Mouse (Mus musculus): ENCODE results near the gene Vasp. TPM values are rescaled to one million over a fixed set of nuclear protein-coding genes. Genes with fewer than 3 reads are reported as not detected.

The Vasp gene
- total and polyA plus RNA-seq, 3 experiments: 146 to 560 (median 239) TPM

DNA sequence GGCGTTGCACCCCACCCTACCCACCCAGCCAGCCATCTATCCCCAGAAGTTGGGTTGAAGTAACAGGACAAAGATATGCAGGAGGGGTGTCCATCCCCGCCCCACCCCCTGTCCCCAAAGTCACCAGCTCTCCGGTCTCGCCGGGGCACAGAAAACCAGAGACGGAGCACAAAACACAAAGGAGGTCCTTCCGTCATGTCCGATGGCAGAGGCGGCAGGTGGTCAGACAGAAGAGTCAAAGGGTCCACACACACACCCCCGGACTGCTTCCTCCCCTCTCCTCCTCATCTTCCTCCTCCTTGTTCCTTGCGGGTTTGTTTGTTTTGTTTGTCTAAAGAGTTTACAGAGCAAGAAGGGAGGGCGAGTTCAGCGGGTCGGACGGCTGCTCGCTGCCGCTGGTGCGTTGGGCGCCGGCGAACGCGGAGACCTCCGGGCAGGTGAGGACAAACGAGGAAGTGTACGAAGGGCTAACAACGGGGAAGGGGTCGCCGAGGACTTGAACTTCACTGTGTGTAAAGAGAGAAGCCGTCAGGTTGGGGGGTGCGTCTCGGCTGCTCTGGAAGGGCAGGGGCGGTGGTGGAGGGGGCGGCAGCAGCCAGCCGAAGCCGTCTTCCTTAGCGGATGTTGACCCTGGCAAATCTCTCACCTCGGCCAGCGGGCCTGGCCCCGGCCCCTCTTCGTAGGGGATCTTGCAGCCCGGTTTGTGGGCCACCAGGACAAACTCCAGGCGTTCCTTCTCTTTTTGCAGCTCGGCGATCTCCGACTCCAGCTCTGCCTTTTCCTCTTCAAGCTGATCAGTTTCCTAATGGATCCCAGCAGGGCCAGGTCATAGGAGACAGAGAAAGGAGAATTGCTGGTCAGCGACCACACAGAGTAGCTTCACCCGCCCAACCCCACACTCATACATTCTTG lies 33.1 kb upstream of the Vasp start:
- Histone ChIP-seq H3K27me3 (ENCODE audit: insufficient read depth, low read length) (peaks cover 35% of the 10 kb centered on the region), H3K36me3 (replicated peaks) (no peaks in the 10 kb centered on the region), H3K4me3 (ENCODE audit: low read depth, low read length) (no peak overlapping the region), H3K4me1 (ENCODE audit: insufficient read depth, low read depth, low read length) (peaks cover 57% of the 10 kb centered on the region), H3K9me3 (replicated peaks) (no peaks in the 10 kb centered on the region)
- no peak for ATAC-seq (ENCODE audit: extremely low read depth, insufficient number of reproducible peaks, low FRiP score, poor library complexity, severe bottlenecking)
- no peak for DNase-seq (ENCODE audit: low spot score)
- TF ChIP-seq TAL1 (conservative IDR thresholded peaks at IDR 0.05; ENCODE audit: low read depth, low read length) (no peak), POLR2AphosphoS5 (IDR thresholded peaks at IDR 0.05; ENCODE audit: insufficient replicate concordance, low read depth, low read length) (no peak), GATA2 (IDR thresholded peaks at IDR 0.05; ENCODE audit: borderline replicate concordance, low read depth, low read length) (no peak), CTCF (IDR thresholded peaks at IDR 0.05; ENCODE audit: low read depth, low read length) (no peak), GATA1 (IDR thresholded peaks at IDR 0.05; ENCODE audit: borderline replicate concordance, low read length) (no peak)

DNA sequence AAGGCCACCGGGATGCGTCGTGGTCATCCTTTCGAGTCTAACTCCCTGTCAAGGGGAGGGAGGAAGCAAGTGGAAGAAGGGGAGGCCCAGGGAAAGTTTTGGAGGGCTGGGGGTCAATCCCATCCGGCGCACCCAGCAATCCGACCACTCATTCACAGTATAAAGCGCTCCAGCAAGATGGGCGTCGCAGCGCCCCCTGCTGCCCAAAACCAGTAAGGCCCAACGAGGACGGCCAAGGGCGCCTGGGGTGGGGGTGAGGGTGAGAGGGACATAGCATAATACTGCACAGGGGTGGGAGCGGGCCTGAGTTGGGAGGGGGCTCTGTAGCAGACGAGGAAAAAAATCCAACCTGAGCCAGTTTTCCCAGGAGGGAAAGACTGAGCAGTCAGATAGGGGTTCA lies 32.2 kb upstream of the Vasp start:
- no peaks in the 10 kb centered on the region for H3K9me3 ChIP-seq (replicated peaks)
- DNase-seq (ENCODE audit: low spot score) (no peak), ATAC-seq (ENCODE audit: extremely low read depth, insufficient number of reproducible peaks, low FRiP score, poor library complexity, severe bottlenecking) (no peak)
- TF ChIP-seq GATA1 (IDR thresholded peaks at IDR 0.05; ENCODE audit: borderline replicate concordance, low read length) (no peak), GATA2 (IDR thresholded peaks at IDR 0.05; ENCODE audit: borderline replicate concordance, low read depth, low read length) (no peak), CTCF (IDR thresholded peaks at IDR 0.05; ENCODE audit: low read depth, low read length) (peak; percentile 78), TAL1 (conservative IDR thresholded peaks at IDR 0.05; ENCODE audit: low read depth, low read length) (no peak), POLR2AphosphoS5 (IDR thresholded peaks at IDR 0.05; ENCODE audit: insufficient replicate concordance, low read depth, low read length) (no peak)
- H3K36me3 ChIP-seq (replicated peaks): no peaks in the 10 kb centered on the region
- peaks cover 49% of the 10 kb centered on the region for H3K4me1 ChIP-seq (ENCODE audit: insufficient read depth, low read depth, low read length)
- H3K27me3 ChIP-seq (ENCODE audit: insufficient read depth, low read length): peaks cover 35% of the 10 kb centered on the region
- no peak overlapping the region; the same call in 1 of the 2 replicates for H3K4me3 ChIP-seq (ENCODE audit: low read depth, low read length)

DNA sequence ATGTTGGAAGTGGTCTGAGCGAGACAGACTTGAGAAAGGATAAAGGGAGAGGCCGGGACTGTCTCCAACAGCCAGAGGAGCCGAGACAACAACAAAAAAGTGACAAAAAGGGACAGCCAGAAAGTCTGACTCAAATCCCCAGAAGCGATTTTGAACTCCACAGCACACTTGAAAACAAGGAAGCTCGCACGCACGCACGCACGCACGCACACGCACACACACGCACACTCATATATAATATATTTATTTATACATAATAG lies 31.4 kb upstream of the Vasp start:
- H3K27me3 ChIP-seq (ENCODE audit: insufficient read depth, low read length): peaks cover 35% of the 10 kb centered on the region
- peaks cover 44% of the 10 kb centered on the region for H3K4me1 ChIP-seq (ENCODE audit: insufficient read depth, low read depth, low read length)
- H3K4me3 ChIP-seq (ENCODE audit: low read depth, low read length): no peak overlapping the region
- ATAC-seq (ENCODE audit: extremely low read depth, insufficient number of reproducible peaks, low FRiP score, poor library complexity, severe bottlenecking) (no peak), DNase-seq (ENCODE audit: low spot score) (no peak)
- no peak for TF ChIP-seq TAL1 (conservative IDR thresholded peaks at IDR 0.05; ENCODE audit: low read depth, low read length)
- TF ChIP-seq CTCF (IDR thresholded peaks at IDR 0.05; ENCODE audit: low read depth, low read length): no peak
- no peak for TF ChIP-seq GATA2 (IDR thresholded peaks at IDR 0.05; ENCODE audit: borderline replicate concordance, low read depth, low read length)
- TF ChIP-seq GATA1 (IDR thresholded peaks at IDR 0.05; ENCODE audit: borderline replicate concordance, low read length): no peak
- TF ChIP-seq POLR2AphosphoS5 (IDR thresholded peaks at IDR 0.05; ENCODE audit: insufficient replicate concordance, low read depth, low read length): no peak
- H3K9me3 ChIP-seq (replicated peaks): no peaks in the 10 kb centered on the region
- no peaks in the 10 kb centered on the region for H3K36me3 ChIP-seq (replicated peaks)

DNA sequence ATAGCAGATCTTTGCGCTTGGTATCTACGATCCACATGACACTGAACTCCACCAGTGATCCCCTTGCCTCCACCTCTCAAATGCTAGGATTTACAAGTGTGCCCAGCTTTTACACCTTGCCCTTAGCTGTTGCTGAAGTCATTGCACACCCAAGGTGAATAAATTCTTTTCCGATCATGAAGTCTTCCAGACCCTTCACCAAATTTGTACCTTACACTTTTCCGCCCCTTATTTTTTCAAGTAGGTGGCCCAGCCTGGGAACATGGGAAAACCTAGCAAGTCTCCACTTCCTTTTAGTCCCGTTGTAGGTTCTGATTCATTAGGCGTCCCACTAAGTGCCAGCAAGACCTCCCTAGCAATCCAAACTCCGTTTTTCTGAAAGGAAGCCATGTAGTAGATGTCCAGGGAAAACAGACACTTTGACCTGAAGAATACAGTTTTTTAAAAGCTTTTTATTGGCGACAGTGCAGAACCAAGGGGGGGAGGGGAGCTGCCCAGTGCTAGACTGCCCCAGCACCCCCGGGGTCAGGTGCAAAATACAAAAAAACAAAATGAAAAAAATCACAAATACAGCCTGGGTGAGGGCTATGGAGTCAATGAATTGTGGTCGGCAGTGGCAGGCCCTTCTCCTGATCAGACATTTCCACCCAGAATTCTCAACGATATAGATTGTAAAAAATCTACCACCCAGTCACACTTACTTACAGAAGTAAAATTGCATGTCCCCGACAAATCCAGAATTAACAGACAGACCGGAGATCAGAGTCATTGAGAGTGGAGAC lies 30.8 kb upstream of the Vasp start:
- Histone ChIP-seq H3K27me3 (ENCODE audit: insufficient read depth, low read length) (peaks cover 35% of the 10 kb centered on the region), H3K4me3 (ENCODE audit: low read depth, low read length) (no peak overlapping the region), H3K36me3 (replicated peaks) (no peaks in the 10 kb centered on the region), H3K4me1 (ENCODE audit: insufficient read depth, low read depth, low read length) (peaks cover 39% of the 10 kb centered on the region), H3K9me3 (replicated peaks) (no peaks in the 10 kb centered on the region)
- no peak for TF ChIP-seq GATA1 (IDR thresholded peaks at IDR 0.05; ENCODE audit: borderline replicate concordance, low read length)
- TF ChIP-seq POLR2AphosphoS5 (IDR thresholded peaks at IDR 0.05; ENCODE audit: insufficient replicate concordance, low read depth, low read length): no peak
- TF ChIP-seq CTCF (IDR thresholded peaks at IDR 0.05; ENCODE audit: low read depth, low read length): no peak
- TF ChIP-seq TAL1 (conservative IDR thresholded peaks at IDR 0.05; ENCODE audit: low read depth, low read length): no peak
- TF ChIP-seq GATA2 (IDR thresholded peaks at IDR 0.05; ENCODE audit: borderline replicate concordance, low read depth, low read length): no peak
- ATAC-seq (ENCODE audit: extremely low read depth, insufficient number of reproducible peaks, low FRiP score, poor library complexity, severe bottlenecking) (no peak), DNase-seq (ENCODE audit: low spot score) (no peak)

DNA sequence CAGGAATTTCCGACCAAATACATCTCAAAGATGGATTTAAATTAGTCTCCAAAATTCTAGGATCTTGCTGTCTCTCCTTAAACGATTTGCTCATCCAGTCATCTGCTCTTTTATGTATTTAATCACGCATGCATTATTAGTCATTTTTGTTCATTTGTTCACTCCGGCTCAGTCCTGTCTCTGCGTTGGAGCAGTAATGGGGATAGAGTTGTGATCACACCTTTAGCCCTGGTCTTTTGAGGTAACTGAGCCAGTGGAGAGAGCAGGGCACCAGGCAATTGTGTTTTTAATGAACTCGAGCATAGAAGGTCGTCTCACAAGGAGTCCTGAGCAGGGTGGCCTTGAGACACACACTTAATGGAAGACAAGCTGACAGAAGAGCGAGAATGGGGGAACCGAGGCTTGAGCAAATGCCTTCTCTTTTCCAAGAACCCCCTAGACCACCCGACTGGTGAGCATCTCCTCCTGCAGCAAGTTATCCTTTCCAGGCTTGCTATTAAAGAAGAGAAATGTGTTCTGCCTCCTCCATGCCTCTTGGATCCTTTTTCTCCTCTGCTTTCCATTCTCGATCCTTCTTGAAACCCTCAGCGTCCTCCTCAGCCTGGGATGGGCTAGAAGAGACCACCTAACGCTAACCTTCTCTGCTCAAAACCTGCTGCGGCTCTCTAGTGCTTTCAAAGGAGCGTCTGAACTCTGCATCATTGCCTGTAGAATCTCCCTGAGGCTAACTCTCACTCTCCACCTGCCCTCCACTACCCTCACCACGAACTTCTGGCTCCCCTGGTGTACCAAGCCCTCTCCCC lies 30.0 kb upstream of the Vasp start:
- DNase-seq (ENCODE audit: low spot score) (no peak), ATAC-seq (ENCODE audit: extremely low read depth, insufficient number of reproducible peaks, low FRiP score, poor library complexity, severe bottlenecking) (no peak)
- no peaks in the 10 kb centered on the region for H3K36me3 ChIP-seq (replicated peaks)
- H3K4me3 ChIP-seq (ENCODE audit: low read depth, low read length): peak overlapping the region; percentile 34; the same call in 1 of the 2 replicates
- H3K27me3 ChIP-seq (ENCODE audit: insufficient read depth, low read length): peaks cover 30% of the 10 kb centered on the region
- H3K9me3 ChIP-seq (replicated peaks): no peaks in the 10 kb centered on the region
- TF ChIP-seq POLR2AphosphoS5 (IDR thresholded peaks at IDR 0.05; ENCODE audit: insufficient replicate concordance, low read depth, low read length): no peak
- no peak for TF ChIP-seq GATA2 (IDR thresholded peaks at IDR 0.05; ENCODE audit: borderline replicate concordance, low read depth, low read length)
- no peak for TF ChIP-seq CTCF (IDR thresholded peaks at IDR 0.05; ENCODE audit: low read depth, low read length)
- no peak for TF ChIP-seq TAL1 (conservative IDR thresholded peaks at IDR 0.05; ENCODE audit: low read depth, low read length)
- no peak for TF ChIP-seq GATA1 (IDR thresholded peaks at IDR 0.05; ENCODE audit: borderline replicate concordance, low read length)
- H3K4me1 ChIP-seq (ENCODE audit: insufficient read depth, low read depth, low read length): peaks cover 34% of the 10 kb centered on the region

All from G1E (cell line).